Mouse (Mus musculus) brain, adult 2 months (tissue): ENCODE measurements around the gene Egln3.

Experiments
- DNase-seq: peaks from one replicate; pipeline ENCODE4 v3.0.0; 2011; ENCODE audit warnings: low read depth, low spot score

Egln3 gene

DNA sequence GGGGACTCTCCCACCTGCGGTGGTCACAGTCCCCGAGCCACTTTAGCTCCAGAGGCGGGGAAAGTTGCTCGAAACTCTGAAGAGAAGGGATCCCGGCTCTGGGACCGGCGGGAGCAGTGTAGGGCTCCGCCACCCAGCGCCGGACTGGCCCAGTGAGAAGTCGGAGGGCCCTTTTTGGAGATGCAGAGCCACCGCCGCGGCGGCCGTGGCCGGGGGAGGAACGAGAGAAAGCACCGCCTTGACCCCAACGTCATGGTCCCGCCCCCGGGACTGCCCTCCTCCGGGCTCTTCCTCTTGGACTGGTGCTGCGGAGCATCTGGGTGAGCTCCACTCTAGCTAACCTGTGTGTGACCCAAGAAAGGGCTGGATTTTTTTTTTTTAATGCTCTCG, at the start of gene Egln3:
Gene Egln3 (minus strand): TSS at position 205 of the 390 bp plus-strand sequence.
- DNase-seq = peak; percentile 74

DNA sequence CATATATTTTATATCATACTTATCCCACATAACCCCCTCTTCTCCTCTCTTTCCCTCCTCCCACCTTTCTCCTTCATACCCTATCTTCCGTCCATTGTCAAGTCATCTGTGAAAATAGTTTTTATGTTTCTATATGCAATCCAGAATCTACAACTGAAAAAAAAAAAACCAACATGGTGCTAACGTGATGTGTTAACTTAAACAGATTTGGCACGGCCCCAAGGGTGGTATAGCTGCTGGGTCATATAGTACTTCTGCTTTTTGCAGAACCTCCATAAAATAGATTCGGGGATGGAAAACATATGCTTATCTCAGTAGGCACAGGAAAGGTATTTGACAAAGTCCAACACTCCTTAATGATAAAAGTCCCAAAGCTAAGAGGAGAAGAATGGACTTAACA, 49.8 kb upstream of the Egln3 start:
- no peak for DNase-seq

DNA sequence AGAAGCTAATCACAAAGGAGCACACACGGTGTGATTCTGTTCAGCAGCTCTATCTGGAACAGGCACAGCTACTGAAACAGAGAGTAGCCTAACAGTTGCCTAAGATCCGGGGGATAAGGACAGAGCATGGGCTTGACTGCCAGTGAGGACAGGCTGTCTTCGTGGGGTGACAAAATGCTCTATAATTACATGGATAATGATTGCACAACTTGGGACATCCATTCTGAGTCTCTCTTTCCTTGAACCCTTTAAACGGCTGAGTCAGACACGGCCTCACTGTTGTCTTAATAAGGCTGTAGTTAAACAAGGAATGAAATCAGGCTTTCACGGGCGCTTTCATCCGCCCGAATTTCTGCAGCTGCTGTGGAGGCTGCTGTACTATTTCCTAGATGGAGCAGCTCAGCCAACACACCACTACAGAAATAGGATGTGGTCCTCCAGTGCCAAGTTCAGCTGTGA, 48.3 kb upstream of the Egln3 start:
- peak; percentile 90 for DNase-seq

DNA sequence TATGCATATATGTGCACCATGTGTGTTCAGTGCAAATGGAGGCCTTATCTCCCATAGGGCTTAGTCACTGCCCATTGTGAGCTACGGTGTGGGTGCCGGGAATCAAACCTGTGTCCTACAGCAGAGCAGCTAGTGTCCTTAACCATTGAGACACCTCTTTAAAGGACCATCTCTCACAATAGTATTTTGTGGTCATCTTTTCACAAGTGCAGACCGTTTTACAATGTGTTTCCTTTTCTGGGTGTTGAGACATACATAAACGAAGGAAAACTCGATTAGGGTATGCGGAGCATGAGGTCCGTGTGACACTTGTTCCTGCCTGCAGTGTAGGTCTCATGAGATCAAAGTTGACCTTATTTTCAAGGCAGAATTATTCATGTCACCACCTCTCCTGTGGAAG, 44.2 kb upstream of the Egln3 start:
- no peak for DNase-seq

DNA sequence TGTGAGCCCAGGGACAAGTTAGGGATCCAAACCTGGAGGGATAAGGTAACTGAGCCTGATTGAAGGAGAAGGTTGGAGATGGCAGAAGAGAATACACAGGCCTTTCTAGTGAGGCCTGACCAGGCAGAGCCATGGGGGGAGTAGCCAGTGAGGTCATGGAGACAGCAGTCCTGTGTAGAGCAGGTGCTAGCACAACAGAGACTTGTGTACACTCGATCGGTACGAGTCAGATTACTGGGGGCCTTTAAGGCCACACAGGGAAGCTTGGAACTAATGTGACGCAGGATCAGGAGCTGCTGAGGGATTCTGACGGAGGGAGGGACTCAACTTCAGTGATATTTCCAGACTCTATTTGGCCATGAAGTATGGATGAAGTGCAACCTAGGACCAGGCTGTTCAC, 39.5 kb upstream of the Egln3 start:
- DNase-seq = no peak

DNA sequence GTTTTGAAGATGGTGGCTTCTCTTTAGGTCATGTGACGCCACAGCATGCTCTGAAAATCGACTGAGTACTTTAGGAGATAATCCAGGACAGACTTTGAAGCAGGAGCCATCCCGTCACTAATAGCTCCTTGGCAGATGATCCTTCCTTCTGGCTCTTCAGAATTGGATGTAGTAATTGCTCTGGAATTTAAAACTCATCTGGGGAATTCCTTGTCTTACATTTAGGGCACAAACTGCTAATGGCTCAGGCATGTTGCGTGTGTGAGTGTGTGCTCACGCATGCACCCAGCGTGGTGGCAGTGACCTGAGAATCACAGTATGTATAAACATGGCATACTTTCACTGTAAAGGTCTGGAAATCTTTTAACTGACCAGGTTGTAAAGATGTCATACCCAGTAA, 38.3 kb upstream of the Egln3 start:
- no peak for DNase-seq

DNA sequence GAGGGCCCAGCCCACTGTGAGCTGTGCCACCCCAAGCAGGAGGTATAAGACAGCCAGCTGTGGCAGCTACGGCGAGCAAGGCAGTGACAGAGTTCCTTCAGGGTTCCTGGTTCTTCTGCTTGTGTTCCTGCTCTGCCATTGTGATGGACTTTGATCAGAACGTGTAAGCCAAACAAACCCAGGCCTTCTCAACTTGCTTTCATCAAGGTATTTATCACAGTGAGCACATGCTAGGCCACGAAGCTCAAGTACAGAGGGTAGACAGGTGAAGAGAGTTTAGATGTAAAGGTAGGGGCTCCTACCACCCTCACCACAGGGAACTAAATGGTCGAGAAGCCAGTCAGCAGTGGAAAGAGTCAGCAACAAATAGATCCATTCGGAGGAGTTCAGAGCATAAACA, 30.1 kb upstream of the Egln3 start:
- DNase-seq = no peak

DNA sequence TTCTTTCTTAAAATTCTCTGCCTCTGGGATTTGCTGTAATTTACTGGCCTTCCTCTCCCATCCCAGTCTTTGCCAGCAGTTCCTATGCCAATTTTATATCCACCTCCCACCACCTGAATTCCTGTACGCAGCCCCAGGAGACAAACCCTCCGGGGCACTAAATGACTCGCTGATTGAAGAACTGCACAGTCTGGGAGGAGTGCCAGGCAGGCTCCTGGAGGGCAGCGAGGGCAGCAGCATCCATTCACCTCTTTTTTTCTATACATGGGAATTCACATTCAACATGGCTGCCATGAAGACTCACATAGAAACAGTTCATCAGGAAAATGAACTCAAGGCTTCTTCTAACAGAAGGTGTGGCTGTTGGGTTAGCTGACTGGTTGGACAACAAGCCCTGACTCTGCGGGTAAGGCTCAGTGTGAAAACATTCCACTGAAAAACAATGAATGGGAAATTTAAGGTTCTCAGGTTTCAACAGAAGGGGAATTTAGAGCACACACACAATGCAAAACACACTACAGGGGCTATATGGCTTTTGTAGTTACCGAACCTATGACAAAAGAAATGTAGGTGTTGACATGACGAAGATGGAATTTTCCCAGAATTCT, 29.4 kb upstream of the Egln3 start:
- DNase-seq = no peak

DNA sequence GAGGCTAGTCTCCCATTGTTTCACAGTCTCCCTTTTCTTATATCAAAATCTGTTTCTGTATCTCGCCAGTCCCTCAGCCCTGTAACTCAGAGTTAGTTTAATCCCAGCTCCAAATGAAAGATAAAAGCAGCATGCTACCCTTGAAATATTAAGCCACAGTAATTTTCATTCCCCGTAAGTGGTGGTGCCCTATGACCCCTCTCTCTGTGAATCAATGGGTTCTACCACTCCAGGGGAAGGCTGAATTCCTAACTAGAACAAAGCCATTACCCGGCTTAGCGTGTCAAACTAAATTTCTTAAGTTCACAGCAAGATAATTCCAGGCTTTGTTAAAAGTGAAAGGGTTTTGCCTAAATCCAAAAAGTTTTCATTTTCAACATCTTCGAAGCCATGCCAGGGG, 28.8 kb upstream of the Egln3 start:
- DNase-seq = no peak

DNA sequence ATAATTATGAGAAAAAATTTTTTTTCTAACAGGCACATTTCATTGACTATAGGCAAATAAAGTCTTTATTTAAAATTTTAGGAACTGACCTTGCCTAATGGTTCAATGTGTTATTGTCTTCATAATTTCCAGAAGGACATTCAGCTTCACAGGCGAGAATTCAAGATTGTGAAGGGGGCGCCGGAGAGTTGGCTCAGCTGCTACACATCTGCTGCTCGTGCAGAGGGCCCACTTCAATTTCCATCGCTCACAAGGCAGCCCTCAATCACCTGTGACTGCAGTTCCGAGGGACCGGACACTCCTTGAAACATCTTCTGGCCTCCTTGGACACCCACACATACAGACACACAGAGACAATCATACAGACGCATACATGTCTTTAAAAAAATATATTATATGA, 23.9 kb upstream of the Egln3 start:
- no peak for DNase-seq

DNA sequence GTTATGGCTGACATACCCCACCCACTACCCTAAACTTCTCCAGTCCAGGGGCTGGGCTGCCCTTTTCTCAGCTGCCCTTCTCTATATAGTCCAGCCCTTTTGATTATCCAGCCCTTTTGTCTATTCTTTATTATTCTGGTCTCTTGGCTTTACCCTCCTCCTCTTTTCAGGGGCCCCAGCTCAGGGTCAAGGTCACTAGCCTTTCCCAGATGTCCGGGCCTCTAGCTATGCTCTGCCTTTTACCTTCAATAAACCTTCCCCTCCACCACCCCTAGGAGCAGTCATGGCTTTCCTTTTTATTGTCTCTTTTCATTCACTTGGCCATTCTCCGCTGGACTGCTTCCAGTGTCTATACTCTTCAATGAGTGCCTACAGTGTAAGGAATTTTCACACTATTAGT, 22.7 kb upstream of the Egln3 start:
- no peak for DNase-seq

DNA sequence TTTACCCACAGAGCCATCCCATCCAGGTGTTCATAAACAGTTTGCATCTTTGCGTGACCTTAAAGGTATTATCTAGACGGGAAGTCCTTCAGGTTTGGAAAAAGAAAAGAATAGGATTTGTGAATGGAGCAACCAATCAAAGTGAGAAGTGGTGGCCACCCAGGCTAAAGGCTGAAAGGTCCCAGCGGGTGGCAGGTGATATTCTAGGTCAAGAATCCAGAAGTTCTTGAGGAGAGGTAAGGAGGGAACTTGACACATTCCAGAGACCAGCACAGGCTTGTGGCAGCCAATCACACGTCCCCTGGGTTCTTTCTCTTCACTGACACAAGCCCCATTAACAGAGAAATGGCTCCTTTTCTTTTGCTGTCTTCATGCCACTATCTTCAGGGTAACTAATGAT, 21.9 kb upstream of the Egln3 start:
- no peak for DNase-seq

DNA sequence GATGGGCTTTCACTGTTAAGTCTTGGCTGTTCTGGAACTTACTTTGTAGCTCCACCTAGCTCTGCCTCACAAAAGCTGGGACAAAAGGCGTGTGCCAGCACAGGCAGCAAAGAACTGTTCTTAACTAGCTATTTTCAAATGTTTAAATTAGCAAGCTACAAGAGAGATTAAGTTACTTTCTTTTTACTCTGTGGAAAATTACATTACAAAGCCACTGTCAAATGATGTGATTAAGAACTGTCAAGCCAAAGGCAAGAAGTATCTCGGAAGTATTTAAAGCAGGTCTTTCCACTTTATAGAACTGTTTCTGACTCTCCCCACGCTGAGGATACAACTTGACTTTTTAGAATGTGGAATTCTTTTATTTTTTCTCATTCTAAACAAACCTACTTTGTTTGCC, 21.4 kb upstream of the Egln3 start:
- no peak for DNase-seq

DNA sequence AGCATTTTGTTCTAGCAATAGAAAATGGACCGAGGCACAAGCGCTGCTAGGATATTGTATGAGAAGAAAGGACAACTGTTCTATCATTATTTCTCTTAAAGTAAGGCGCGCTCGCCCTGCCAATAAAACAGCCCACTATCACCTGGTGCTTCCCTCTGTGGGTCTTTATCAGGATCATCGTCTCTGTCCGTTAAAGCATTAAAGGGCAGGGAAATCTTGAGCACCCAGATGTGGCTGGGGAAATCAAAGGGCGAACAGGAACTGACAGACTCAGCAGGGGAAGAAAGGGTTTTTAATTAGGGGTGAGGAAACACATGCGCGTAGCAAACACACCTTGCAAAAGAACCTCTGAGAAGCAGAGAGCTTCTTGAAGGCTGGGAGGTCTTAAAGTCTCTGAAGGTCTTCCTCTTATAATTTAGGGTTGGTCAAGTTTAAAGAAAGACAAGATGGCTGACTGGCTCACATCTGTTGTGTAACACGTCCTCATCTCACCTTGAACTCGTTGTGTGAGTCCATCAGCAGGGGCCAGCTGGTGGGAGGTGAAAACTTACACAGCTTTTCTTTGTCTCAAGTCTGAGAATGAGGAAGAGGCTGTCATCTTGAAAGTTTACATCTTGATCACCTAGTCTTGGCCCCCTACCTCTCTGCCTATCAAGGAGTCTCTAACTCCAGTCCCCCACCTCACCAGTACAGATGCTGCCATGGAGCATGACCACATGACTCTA, 18.5 kb upstream of the Egln3 start:
- no peak for DNase-seq

DNA sequence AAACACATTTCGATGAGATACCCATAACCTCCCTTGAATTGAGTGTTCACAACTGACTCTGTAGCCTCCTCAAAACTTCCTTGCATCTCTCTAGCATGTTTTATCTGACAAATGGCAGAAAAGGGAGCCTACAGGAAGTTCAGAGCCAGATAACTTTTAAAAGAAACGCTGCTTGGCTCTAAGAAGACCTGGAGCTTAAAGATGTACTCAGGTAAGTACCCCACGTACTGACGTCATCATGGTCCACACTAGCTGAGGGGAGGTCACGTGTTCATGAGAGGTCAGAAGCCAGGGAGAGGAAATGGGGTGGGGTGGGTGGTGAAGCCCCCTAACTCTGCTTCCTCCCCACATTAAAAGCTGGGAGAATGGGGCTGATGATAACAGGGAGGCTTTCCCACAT, 13.0 kb upstream of the Egln3 start:
- no peak for DNase-seq

DNA sequence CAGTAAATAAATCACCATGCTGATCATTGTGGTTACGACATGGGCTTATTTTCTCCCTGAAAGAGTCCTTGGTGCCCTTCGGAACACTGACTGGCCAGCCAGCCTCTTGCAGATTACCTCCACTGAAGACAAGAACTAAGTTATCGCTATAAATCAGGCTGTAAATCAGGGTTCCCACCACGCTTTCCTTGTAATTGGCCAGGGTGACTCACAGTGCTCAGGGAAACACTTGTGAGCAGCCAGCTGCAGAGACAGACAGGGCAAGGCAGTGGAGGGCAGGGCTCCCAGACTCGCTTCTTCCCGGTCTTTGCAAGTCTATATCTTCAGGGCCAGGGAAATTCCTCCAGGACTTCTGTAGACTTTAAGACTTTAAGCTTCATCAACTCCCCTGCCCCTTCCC, 10.8 kb upstream of the Egln3 start:
- peak; percentile 53 for DNase-seq

DNA sequence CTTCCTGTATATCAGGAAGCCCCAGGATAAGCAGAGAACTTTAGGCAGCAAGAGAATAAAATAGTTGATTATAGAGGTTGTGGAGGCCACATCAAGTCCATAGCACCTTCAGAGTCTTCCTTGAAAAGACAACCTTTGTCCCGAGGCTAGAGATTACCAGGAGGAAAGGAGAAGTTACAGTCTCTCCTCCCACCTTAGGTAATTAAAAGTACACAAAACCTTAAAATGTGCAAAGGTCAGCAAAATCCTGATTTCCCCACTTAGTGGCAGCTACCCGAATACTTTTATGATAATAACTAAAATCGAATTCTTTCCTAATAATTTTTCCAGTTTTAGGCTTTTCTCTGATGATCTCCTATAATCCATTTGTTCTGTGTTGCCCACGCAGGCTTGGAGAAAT, 10.2 kb upstream of the Egln3 start:
- no peak for DNase-seq

DNA sequence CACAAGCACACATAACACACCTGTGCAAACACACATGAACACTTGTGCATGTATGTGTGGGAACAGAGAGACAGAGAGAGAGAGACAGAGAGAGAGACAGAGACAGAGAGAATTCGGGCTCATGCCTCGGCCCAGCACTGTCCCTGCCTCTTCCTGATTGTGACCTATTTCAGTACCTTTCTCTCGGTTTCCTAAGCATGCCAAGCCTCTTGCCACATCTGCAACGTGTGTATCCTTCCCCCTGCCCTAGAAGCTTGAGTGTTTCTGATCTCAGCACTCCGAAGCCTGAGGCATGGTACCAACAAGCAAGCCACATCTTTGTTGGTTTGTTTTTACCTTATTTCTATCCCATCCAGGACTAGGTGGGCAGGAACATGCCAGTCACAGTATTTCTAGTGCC, 9.6 kb upstream of the Egln3 start:
- no peak for DNase-seq

DNA sequence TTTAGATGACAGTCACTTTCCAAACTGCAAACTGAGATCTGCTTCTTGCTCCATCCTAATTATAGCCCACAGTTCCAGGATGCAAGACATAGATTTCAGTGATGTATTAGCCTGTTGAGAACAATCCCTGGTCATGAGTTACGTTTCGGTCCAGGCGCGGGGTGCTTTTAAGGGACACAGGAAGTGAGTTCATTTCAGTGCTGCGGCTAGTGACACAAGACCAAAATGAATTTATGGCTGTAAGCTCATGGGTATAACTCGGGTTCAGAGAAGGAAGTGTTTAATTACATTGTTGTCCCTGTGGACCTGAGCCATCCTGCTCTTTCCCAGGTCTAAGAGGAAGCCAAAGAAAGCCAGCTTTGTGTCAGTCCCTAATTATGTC, 5.5 kb upstream of the Egln3 start:
- DNase-seq = no peak

DNA sequence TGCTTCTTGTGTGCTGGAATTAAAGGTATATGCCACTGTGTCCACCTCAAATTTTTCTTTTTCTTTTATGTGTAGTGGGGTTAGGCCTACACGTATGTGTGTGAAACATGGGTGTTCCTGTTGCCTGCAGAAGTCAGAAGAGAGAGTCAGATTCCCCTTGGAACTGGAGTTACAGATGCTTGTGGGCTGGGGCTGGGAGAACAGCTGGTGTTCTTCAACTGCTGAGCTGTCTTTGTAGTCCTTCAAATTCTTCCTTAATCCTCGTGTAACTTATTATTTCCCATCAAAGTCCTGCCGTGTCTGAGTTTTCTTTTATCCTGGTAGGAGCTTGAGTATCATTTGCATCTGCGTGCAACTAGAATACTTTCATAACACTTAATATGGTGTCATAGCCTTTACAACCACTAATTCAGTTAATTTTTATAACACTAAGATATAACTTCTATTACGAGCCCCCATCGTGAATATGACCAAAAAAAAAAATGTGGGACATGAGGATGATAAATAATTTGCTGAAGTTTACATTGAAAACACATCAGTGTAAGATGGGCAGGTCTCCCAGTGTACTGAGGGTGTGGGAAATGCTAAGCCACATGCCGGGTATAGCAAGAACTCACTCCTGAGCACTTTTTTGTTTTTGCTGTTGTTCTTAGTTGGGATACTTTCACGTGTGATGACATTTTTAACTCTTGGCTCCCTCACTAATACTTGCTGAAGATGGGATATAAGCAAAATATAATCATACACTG, 4.9 kb upstream of the Egln3 start:
- no peak for DNase-seq

DNA sequence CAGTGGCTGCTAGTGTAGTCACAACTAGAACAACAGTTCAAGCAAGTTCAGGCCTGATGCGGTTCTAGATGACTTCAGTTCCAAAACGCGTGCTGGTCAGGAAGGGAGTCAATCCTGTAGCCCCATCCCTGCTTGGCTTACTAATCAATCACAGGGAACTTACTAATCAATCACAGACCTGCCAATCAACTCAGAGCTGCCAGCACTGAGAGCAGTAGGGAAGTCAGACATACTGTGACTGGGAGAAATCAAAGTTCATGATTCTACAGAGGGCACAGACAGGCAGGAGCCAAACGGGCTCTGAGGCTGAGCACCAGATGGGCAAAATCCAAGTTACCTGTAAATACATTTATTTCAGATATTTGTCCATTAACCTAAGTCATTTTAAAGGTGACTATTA, 2.1 kb upstream of the Egln3 start:
- no peak for DNase-seq

DNA sequence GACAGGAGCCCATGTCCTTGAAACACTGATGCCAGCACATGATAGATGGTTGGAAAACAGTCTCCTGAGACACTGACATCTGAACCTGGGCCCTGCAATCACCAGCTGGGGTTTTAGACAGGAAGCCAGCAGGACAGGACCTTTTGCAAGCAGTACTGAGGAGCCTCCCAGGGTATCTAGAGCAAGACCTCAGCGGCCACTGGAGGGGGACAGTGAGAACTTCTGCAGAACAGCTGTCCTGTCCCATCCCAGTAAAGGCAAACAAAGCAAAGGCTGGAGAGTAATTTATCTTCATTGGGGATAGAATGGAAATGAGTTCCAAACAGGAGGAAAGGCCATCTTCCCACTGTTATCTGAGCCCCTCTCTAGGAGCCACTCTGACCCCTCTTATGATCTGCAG, 1.5 kb upstream of the Egln3 start:
- peak; percentile 26 for DNase-seq
